Mouse (Mus musculus) lung, adult 2 months (tissue): ENCODE results near the gene Dnah11. TPM values are rescaled to one million over a fixed set of nuclear protein-coding genes. Genes with fewer than 3 reads are reported as not detected.

Experiments used
- DNase-seq: peaks from one replicate; pipeline ENCODE4 v3.0.0; 2022
- H3K4me1 ChIP-seq: fragments of 200-500 bp; 2 replicates; pipeline ENCODE4 v1.6.1; 2011; ENCODE audit warnings: low read length; ENCODE audit not compliant: control insufficient read depth, insufficient read depth
- H3K4me3 ChIP-seq: fragments of 200-500 bp; replicated peaks from 2 replicates; pipeline ENCODE3; 2011; ENCODE audit warnings: low read depth, mild to moderate bottlenecking, control low read depth, low read length; ENCODE audit errors: extremely low read depth
- CTCF ChIP-seq: fragments of 200-500 bp; IDR thresholded peaks from 2 replicates; pipeline ENCODE4 v1.5.1; 2011; ENCODE audit warnings: mild to moderate bottlenecking, low read length, control low read depth; ENCODE audit not compliant: insufficient read depth
- POLR2A ChIP-seq: fragments of 200-500 bp; IDR thresholded peaks from 2 replicates; pipeline ENCODE4 v1.6.1; 2011; ENCODE audit warnings: low read depth, mild to moderate bottlenecking, control low read depth, low read length, borderline replicate concordance; ENCODE audit errors: extremely low read depth
- WGBS: fragments of 180-500 bp; shearing (Covaris S2); methylation state at CpG from one replicate; pipeline ENCODE4 v1.1.7; 2018; 5-methylcytosine and 5-hydroxymethylcytosine counted together
- polyA plus RNA-seq: library from polyadenylated mRNA; depleted of rRNA; stranded (reverse); fragments of >200 nt; gene quantifications from 2 replicates; pipeline ENCODE4 v1.2.3, GENCODE M21; 2012; rRNA removed

Gene Dnah11
- polyA plus RNA-seq, 1 experiment = 2.0 TPM

DNA sequence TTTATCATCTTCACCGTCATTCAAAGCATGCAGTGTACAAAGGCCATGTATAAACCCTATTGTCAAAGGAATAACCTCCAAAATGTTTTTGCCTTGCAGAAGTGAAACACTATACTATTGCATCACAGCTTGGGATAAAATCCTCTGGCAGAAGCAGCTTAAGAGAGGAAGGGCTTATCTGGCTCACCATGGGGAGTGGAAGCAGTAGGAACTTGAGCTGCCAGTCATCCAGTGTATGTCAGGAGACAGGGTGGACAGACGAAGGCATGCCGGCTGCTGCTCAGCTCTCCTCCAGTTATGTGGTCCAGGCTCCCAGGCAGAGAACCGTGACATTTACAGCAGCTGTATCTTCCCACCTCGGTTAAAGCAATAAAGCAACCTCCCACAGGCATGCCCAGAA is 366.7 kb downstream of the Dnah11 start:
- 43% methylated on average over 5 of the region's 5 CpGs for WGBS
- TF ChIP-seq POLR2A = no peak
- DNase-seq = no peak
- Histone ChIP-seq H3K4me3 (no peak overlapping the region), H3K4me1 (peaks cover 11% of the 10 kb centered on the region)

- DNase-seq = no peak
- peaks cover 12% of the 10 kb centered on the region for H3K4me1 ChIP-seq
Measured at GRCm38 (mm10) chr12:117831351-117831961, 367.4 kb downstream of the Dnah11 start.

GRCm38 (mm10) chr12:117828350-117828749 is 370.5 kb downstream of the Dnah11 start:
- WGBS = 13% methylated on average over 3 of the region's 3 CpGs
- H3K4me3 ChIP-seq = no peak overlapping the region
- H3K4me1 ChIP-seq = peaks cover 12% of the 10 kb centered on the region
- no peak for DNase-seq
- no peak for TF ChIP-seq POLR2A
- no peak for TF ChIP-seq CTCF

More at GRCm38 (mm10) chr12:117831351-117831961, 367.4 kb downstream of the Dnah11 start:
- H3K4me3 ChIP-seq = no peak overlapping the region
- 42% methylated on average over 8 of the region's 8 CpGs for WGBS
- TF ChIP-seq CTCF (no peak), POLR2A (no peak)

Other genes with a start within 250 kb of the Dnah11 start
- 6.9 and 7.5 TPM in 2 replicates for gene Sp4, start 102.4 kb upstream of the Dnah11 start, polyA plus RNA-seq